Mouse (Mus musculus) lung, postnatal 14 days (tissue): Measurements from ENCODE around the gene Vmn2r13.
"Not testable (repeated sequence)": the region's sequence is repeated elsewhere in the genome, so short reads cannot be mapped to it uniquely, and the experiment has no call there.

Experiments used
- DNase-seq: peaks from one replicate; pipeline ENCODE4 v3.0.0; 2021

Vmn2r13 gene

DNA sequence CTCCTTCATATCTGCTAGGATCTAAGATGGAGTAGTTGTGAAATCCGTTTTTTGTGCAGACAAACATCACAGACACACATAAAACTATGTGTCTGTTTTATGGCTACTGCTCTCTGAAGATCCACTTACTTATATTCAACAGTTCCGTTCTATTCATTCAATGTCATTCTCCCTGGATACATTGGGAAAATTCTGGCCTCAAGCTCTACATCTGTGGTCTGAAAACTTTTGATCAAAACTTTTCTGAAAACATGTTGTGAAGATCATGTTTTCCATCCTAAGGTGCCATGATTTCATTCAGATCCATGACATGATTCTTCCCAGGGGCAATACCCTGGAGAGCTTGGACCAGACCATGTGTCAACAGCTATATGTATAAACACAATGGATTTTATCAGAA, at the start of gene Vmn2r13:
Vmn2r13 (minus strand) TSS at position 101 of the 400 bp plus-strand sequence.
- DNase-seq: not testable (repeated sequence)

DNA sequence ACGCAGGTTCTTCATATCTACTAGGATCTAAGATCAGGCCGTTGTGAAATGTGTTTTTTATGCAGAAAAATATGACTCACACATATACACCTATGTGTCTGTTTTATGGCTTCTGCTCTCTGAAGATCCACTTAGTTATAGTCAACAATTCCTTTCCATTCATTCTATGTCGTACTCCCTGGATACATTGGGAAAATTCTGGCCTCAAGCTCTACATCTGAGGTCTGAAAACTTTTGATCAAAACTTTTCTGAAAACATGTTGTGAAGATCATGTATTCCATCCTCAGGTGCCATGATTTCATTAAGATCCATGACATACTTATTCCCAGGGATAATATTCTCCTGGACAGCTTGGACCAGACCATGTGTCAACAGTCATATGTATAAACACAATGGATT, 32.6 kb upstream of the Vmn2r13 start, which contains the start of gene Vmn2r14:
Vmn2r14 (minus strand) TSS at position 101 of the 400 bp plus-strand sequence.
- DNase-seq: no peak

- DNase-seq: not testable (repeated sequence)
Measured at GRCm38 (mm10) chr5:109166851-109167250, 25.1 kb downstream of the Vmn2r13 start.

- no peak for DNase-seq
Measured at GRCm38 (mm10) chr5:109160121-109160520, 31.9 kb downstream of the Vmn2r13 start.

DNA sequence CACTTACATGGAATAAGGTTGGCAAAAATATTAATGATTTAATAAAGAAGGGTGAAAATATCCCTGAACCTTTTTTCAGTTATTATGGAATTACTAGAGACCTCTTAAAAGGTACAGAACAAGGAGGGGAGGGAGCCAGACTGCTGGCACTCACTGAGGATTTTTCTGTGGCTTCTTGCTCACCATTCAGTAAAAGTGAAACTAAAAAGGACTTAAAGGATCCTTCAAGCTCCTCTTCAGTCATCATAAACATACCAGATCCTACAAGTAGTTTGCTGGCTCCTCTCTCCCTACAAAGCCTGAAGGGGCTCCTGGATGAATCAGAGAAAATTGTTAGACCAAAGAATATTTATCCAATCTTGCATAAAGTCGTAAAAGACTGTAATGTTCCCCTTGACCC, 32.4 kb downstream of the Vmn2r13 start:
- DNase-seq: not testable (repeated sequence)

- DNase-seq: not testable (repeated sequence)
Measured at GRCm38 (mm10) chr5:109158488-109159485, 33.2 kb downstream of the Vmn2r13 start.

DNA sequence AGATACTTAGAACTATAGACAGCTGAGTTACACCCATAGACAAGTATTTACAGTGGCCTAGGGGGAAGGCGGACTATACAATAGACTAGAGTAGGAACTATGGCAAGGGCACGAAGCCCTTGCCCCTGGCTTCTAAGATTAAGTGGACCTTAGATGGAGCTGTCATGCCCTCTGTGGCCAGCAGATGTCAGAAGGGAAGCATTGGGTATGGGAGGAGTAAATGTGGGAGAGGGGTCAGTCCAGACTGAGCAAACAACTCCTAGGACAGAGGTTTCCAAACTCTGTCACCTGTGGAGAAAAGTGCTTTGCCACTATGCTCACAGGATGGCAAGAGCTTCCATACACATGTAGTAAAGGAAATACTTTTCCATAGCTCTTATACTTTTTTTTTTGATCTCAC, 52.5 kb downstream of the Vmn2r13 start:
- no peak for DNase-seq

GRCm38 (mm10) chr5:109136731-109137130, 55.3 kb downstream of the Vmn2r13 start:
- no peak for DNase-seq
